Mouse (Mus musculus) layer of hippocampus, adult 2 months (tissue): ENCODE measurements around the gene Ubb. TPM values are rescaled to one million over a fixed set of nuclear protein-coding genes. Genes with fewer than 3 reads are reported as not detected.

Experiments used
- DNase-seq, 2 experiments: peaks; one replicate each; pipeline ENCODE4 v3.0.0; 2022; ENCODE audit warnings: low spot score in 2 of 2
- H3K27ac ChIP-seq: fragments of 200-600 bp; 2 replicates; pipeline ENCODE4 v1.8.1; 2022
- H3K4me3 ChIP-seq: fragments of 200-600 bp; 2 replicates; pipeline ENCODE4 v1.8.1; 2022; ENCODE audit warnings: mild to moderate bottlenecking
- CTCF ChIP-seq: fragments of 200-600 bp; conservative IDR thresholded peaks from 2 replicates; pipeline ENCODE4 v1.8.1; 2022; ENCODE audit warnings: antibody characterized with exemption, mild to moderate bottlenecking, moderate library complexity
- total RNA-seq, 2 experiments: library from RNA; stranded (reverse); gene quantifications; 2 replicates each; pipeline ENCODE4 v1.2.3; 2021

Ubb gene
- total RNA-seq, 2 experiments from 2014 or later, result 1,708 to 1,866 TPM

GRCm38 (mm10) chr11:62538321-62539088 is 12.5 kb upstream of the Ubb start:
- peak overlapping the region; percentile 88 for H3K4me3 ChIP-seq
- TF ChIP-seq CTCF, result no peak
- H3K27ac ChIP-seq, result peak overlapping the region; percentile 93
- no peak for DNase-seq

GRCm38 (mm10) chr11:62539089-62539890 is 11.7 kb upstream of the Ubb start, which contains the start of gene Cenpv:
Gene Cenpv, minus strand, starts transcription at chr11:62539261.
- no peak for TF ChIP-seq CTCF
- Histone ChIP-seq H3K27ac (peak within 1 kb of the TSS; percentile 93), H3K4me3 (peak within 1 kb of the TSS; percentile 88)
- DNase-seq, result peak; percentile 42 to 69

GRCm38 (mm10) chr11:62540167-62540566 is 10.8 kb upstream of the Ubb start:
- H3K27ac ChIP-seq, result no peak overlapping the region; the same call in 1 of the 2 replicates
- no peak for DNase-seq
- no peak for TF ChIP-seq CTCF
- H3K4me3 ChIP-seq, result no peak overlapping the region

- Histone ChIP-seq H3K4me3 (no peak overlapping the region), H3K27ac (no peak overlapping the region)
- TF ChIP-seq CTCF, result no peak
- DNase-seq, result no peak
These were observed 10.0 kb upstream of the Ubb start for GRCm38 (mm10) chr11:62540969-62541368.

- DNase-seq, result no peak
- Histone ChIP-seq H3K4me3 (no peak overlapping the region), H3K27ac (no peak overlapping the region)
- no peak for TF ChIP-seq CTCF
These were observed 9.4 kb upstream of the Ubb start for GRCm38 (mm10) chr11:62541581-62541980.

DNA sequence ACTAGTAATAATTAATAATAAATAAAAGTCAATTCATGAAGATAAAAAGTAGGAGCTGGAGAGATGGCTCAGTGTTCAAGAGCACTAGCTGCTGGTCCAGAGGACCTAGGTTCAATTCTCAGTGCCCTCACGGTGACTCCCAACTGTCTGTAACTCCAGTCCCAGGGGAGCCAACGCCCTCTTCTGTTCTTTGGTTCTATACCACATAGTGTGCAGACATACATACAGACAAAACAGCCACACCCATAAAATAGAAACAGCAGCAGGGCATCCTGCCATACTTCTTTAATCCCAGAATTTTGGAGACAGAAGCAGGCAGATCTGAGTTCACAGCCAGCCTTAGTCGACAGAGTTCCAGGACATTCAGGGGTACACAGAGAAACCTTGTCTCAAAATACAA is 7.0 kb upstream of the Ubb start:
- Histone ChIP-seq H3K4me3 (no peak overlapping the region), H3K27ac (no peak overlapping the region)
- DNase-seq, result no peak
- no peak for TF ChIP-seq CTCF

DNA sequence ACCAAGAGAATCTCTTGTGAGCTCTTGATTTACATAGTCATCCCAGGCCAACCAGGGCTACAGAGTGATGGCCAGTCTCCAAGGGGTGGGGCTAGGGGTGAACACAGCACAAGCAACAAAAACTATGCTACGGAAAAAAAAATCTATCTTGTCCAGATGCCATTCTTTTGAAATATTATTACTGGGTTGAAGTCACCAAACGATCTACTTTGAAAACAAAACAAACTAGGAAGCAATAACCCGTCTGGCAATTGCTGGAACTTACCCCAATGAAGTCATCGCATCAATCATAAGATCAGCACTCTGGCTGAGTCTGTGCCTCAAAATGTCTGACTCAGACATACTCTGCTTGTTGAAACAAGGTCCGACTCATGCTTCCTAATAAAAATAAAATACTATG is 1.2 kb upstream of the Ubb start:
- TF ChIP-seq CTCF, result 0 out of 2 replicates have a peak, but pooled peaks have one; percentile 4
- peak; percentile 32 to 51 for DNase-seq
- H3K4me3 ChIP-seq, result peak overlapping the region; percentile 72
- peak overlapping the region; percentile 99 for H3K27ac ChIP-seq

- TF ChIP-seq CTCF, result no peak
- Histone ChIP-seq H3K27ac (peak overlapping the region; percentile 99), H3K4me3 (peak overlapping the region; percentile 72)
- peak; percentile 30 to 38 for DNase-seq
These were observed 715 bp upstream of the Ubb start for GRCm38 (mm10) chr11:62550227-62550685.

GRCm38 (mm10) chr11:62551226-62552119 is 502 bp downstream of the Ubb start:
- TF ChIP-seq CTCF, result no peak
- peak in 1 of 2 experiments; percentile 82 for DNase-seq
- Histone ChIP-seq H3K4me3 (peak overlapping the region; percentile 72), H3K27ac (peak overlapping the region; percentile 99)

DNA sequence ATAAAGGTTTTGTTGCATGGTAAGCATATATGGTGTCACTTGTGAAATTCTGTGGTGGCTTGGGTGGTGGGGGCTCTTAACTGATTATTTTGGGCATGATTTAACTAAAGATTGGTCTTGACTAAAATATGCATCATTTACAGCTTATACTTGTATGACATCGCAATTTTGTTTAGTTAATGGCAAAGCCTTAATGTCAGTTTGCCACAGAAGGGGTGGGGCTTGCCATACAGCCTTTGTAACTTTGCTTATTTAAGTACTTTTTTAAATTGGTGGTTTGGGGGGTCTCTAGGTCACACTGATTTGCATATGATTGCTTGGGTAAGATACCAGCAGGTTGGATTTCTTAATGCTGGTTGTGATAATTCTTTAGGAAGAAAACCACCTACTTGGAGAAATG is 2.2 kb downstream of the Ubb start:
- H3K4me3 ChIP-seq, result peak overlapping the region; percentile 66
- TF ChIP-seq CTCF, result no peak
- H3K27ac ChIP-seq, result no peak overlapping the region
- DNase-seq, result no peak

DNA sequence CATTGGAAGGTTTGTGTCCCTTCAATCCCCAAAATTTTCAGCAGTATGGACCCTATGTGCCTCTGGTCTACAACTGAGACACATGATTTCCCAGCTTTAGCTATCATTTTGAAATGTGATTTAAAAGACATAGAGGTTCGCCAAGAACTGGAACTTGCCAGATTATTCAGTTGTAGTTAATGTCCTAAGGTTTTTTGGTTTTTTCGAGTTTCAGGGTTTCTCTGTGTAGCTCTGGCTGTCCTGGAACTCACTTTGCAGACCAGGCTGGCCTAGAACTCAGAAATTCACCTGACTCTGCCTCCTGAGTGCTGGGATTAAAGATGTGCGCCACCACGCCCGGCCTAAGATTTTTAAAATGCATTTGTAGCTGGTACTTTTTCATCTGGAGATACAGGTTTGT is 2.7 kb downstream of the Ubb start:
- TF ChIP-seq CTCF, result no peak
- peak overlapping the region; percentile 66 for H3K4me3 ChIP-seq
- H3K27ac ChIP-seq, result no peak overlapping the region
- no peak for DNase-seq

DNA sequence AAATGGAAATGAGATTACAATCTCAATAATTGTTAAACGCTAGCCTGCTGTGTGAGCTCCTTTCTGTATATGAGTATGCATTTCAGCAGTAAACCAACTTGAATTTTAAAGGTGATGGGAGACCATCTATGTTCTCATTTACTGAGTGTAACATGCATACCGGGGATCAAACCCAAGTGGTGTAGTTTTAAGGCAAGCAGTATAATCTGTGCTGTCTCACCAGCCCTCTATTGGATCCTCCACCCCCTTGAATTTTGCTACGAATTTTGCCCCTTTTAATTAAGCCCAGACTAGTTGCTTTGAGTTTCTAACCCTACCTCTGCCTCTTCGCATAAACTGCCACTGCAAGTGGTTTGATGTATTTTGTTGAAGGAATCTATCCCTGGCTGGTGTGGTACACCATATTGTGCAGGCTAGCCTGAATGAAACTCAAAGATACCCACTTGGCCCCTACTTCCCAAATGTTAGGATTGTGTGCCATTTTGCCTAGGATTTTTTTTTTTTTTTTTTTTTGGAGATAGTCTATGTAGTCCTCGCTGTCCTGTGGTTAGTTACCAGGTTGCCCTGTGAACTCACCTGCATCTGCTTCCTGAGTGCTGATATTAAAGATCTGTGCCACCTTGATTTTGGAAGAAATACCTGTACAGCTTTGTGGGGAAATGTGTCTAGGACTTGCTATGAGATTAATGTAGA is 3.3 kb downstream of the Ubb start:
- H3K27ac ChIP-seq, result no peak overlapping the region
- DNase-seq, result no peak
- peak overlapping the region; percentile 66 for H3K4me3 ChIP-seq
- TF ChIP-seq CTCF, result no peak
